Mouse (Mus musculus): ENCODE measurements around the gene Cmklr1.

DNA sequence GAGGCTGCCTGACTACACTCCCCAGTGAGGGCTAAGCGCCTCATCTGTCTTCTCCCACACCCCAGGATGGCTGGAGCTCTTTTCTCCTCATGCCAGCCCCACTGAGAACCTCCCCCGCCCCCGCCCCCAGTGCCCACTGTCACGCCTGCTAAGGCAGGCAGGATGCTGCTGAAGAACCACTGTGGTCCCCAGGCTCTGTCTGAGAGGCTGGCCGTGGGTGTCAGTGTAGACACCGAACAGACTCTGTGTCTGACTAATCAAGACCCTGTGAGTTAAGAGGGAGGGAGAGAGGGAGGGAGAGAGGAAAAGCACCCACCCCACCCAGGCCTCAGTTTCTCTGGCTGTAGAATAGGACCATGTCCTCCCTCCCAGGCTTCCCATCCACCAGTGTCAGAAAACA is 9.2 kb downstream of the Cmklr1 start:
- TF ChIP-seq GATA1 (IDR thresholded peaks at IDR 0.05; ENCODE audit: low read length) (no peak), TAL1 (IDR thresholded peaks at IDR 0.05; ENCODE audit: low read length) (no peak)

Measured in erythroblast, embryonic 14.5 days (primary cell).